Mouse (Mus musculus) left cerebral cortex, postnatal 4 days (tissue): ENCODE measurements around the gene Fam168b. TPM values are rescaled to one million over a fixed set of nuclear protein-coding genes. Genes with fewer than 3 reads are reported as not detected.

ENCODE experiments used
- total RNA-seq, 2 experiments: library from RNA; stranded (reverse); gene quantifications; 2 replicates each; pipeline ENCODE4 v1.2.3; 2021

The Fam168b gene
- total RNA-seq, 2 experiments from 2014 or later, result 251 to 255 TPM

Other genes with a start within 250 kb of the Fam168b start
- gene Plekhb2, start 6.9 kb upstream of the Fam168b start, total RNA-seq, result 100 to 1,000 TPM; 125 to 130 TPM